Mouse (Mus musculus) liver, adult 2 months (tissue): ENCODE measurements around the gene Cdt1.

Experiments used
- CTCF ChIP-seq: fragments of 200-500 bp; IDR thresholded peaks from 2 replicates; pipeline ENCODE4 v1.5.1; 2011; ENCODE audit warnings: low read depth, low read length, control low read depth
- POLR2A ChIP-seq: fragments of 200-500 bp; IDR thresholded peaks from 2 replicates; pipeline ENCODE4 v1.6.1; 2011; ENCODE audit warnings: low read length, control low read depth; ENCODE audit not compliant: insufficient read depth; ENCODE audit errors: extremely low read depth

DNA sequence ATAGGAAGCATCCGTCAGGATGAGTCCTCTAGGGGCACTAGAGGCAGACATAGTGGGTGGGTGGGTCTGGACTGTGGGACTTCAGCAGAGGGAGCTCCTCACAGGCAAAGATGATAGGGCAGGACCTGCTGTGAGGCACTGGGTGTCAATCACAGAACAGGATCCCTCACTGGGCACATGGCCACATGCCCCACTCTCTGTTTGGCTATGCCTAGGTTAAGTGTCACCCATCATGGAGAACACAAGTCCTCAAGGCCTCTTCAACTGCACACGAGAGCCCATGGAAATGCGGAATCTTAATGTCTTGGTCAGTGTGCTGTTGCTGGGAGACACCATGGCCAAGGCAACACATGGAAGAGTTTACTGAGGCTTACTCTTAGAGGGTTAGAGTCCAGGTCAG lies 39.9 kb upstream of the Cdt1 start:
- no peak for TF ChIP-seq CTCF
- TF ChIP-seq POLR2A: no peak
